Mouse (Mus musculus) spleen, postnatal 4 days (tissue): ENCODE measurements at regions not wholly inside any gene's neighbourhood (a gene's known extent, or its start where the extent isn't known, plus 50 kb on each side); places are given as distances from the start of the nearest gene placed in this dataset.

ENCODE experiments used
- DNase-seq, 2 experiments: peaks; one replicate each; pipeline ENCODE4 v3.0.0; 2022; ENCODE audit warnings: low spot score in 2 of 2

GRCm38 (mm10) chr3:52512761-52513160 is 244.6 kb downstream of the Foxo1 start:
- no peak for DNase-seq

- DNase-seq: no peak
Measured at GRCm38 (mm10) chr3:52511549-52511948, 243.4 kb downstream of the Foxo1 start.

- DNase-seq: no peak
Measured at GRCm38 (mm10) chr3:52510831-52511230, 242.7 kb downstream of the Foxo1 start.

- DNase-seq: no peak
Measured at GRCm38 (mm10) chr3:52510088-52510765, 242.1 kb downstream of the Foxo1 start.

GRCm38 (mm10) chr3:52503925-52504324 is 235.8 kb downstream of the Foxo1 start:
- no peak for DNase-seq

- DNase-seq: no peak
Measured at GRCm38 (mm10) chr3:52502223-52502622, 234.1 kb downstream of the Foxo1 start.

GRCm38 (mm10) chr3:52501614-52502013 is 233.5 kb downstream of the Foxo1 start:
- no peak for DNase-seq

GRCm38 (mm10) chr3:52500026-52500425 is 231.9 kb downstream of the Foxo1 start:
- DNase-seq: no peak

GRCm38 (mm10) chr3:52499581-52499980 is 231.4 kb downstream of the Foxo1 start:
- no peak for DNase-seq

GRCm38 (mm10) chr3:52498506-52499228 is 230.5 kb downstream of the Foxo1 start:
- no peak for DNase-seq

GRCm38 (mm10) chr3:52496965-52497364 is 228.8 kb downstream of the Foxo1 start:
- DNase-seq: no peak

- DNase-seq: no peak
Measured at GRCm38 (mm10) chr3:52495401-52495800, 227.3 kb downstream of the Foxo1 start.

- no peak for DNase-seq
Measured at GRCm38 (mm10) chr3:52494924-52495323, 226.8 kb downstream of the Foxo1 start.

- DNase-seq: no peak
Measured at GRCm38 (mm10) chr3:52479186-52479585, 211.1 kb downstream of the Foxo1 start.

- no peak for DNase-seq
Measured at GRCm38 (mm10) chr3:52469900-52470299, 201.8 kb downstream of the Foxo1 start.

- DNase-seq: no peak
Measured at GRCm38 (mm10) chr3:52469397-52469796, 201.3 kb downstream of the Foxo1 start.

- no peak for DNase-seq
Measured at GRCm38 (mm10) chr3:52468326-52468725, 200.2 kb downstream of the Foxo1 start.

- no peak for DNase-seq
Measured at GRCm38 (mm10) chr3:52467876-52468275, 199.7 kb downstream of the Foxo1 start.

GRCm38 (mm10) chr3:52466984-52467565 is 198.9 kb downstream of the Foxo1 start:
- no peak for DNase-seq

GRCm38 (mm10) chr3:52466571-52466970 is 198.4 kb downstream of the Foxo1 start:
- DNase-seq: no peak

- no peak for DNase-seq
Measured at GRCm38 (mm10) chr3:52463911-52464310, 195.8 kb downstream of the Foxo1 start.

- no peak for DNase-seq
Measured at GRCm38 (mm10) chr3:52454955-52455354, 186.8 kb downstream of the Foxo1 start.

- no peak for DNase-seq
Measured at GRCm38 (mm10) chr3:52453041-52453440, 184.9 kb downstream of the Foxo1 start.
